Mouse (Mus musculus): ENCODE results near the gene Fat1.

The Fat1 gene

GRCm38 (mm10) chr8:44934850-44935497 is at the start of gene Fat1:
TSS of gene Fat1 (plus strand) at chr8:44935447.
- DNase-seq (ENCODE audit: low read depth): no peak

GRCm38 (mm10) chr8:44894626-44895025 is 40.6 kb upstream of the Fat1 start:
- no peak for DNase-seq (ENCODE audit: low read depth)

- no peak for DNase-seq (ENCODE audit: low read depth)
Measured at GRCm38 (mm10) chr8:44899575-44899991, 35.7 kb upstream of the Fat1 start.

GRCm38 (mm10) chr8:44911126-44911903 is 23.9 kb upstream of the Fat1 start:
- DNase-seq (ENCODE audit: low read depth): no peak

- no peak for DNase-seq (ENCODE audit: low read depth)
Measured at GRCm38 (mm10) chr8:44919487-44920082, 15.7 kb upstream of the Fat1 start.

- no peak for DNase-seq (ENCODE audit: low read depth)
Measured at GRCm38 (mm10) chr8:44920379-44921032, 14.7 kb upstream of the Fat1 start.

- DNase-seq (ENCODE audit: low read depth): no peak
Measured at GRCm38 (mm10) chr8:44924995-44925394, 10.3 kb upstream of the Fat1 start.

- DNase-seq (ENCODE audit: low read depth): no peak
Measured at GRCm38 (mm10) chr8:44930058-44930457, 5.2 kb upstream of the Fat1 start.

- no peak for DNase-seq (ENCODE audit: low read depth)
Measured at GRCm38 (mm10) chr8:44932546-44933342, 2.5 kb upstream of the Fat1 start.

GRCm38 (mm10) chr8:44933478-44933877 is 1.8 kb upstream of the Fat1 start:
- no peak for DNase-seq (ENCODE audit: low read depth)

GRCm38 (mm10) chr8:44934416-44934815 is 831 bp upstream of the Fat1 start:
- DNase-seq (ENCODE audit: low read depth): no peak

GRCm38 (mm10) chr8:44935741-44936140 is 494 bp downstream of the Fat1 start:
- no peak for DNase-seq (ENCODE audit: low read depth)

- no peak for DNase-seq (ENCODE audit: low read depth)
Measured at GRCm38 (mm10) chr8:44936481-44936961, 1.3 kb downstream of the Fat1 start.

GRCm38 (mm10) chr8:44937141-44937825 is 2.0 kb downstream of the Fat1 start:
- no peak for DNase-seq (ENCODE audit: low read depth)

GRCm38 (mm10) chr8:44937905-44938642 is 2.8 kb downstream of the Fat1 start:
- no peak for DNase-seq (ENCODE audit: low read depth)

- DNase-seq (ENCODE audit: low read depth): no peak
Measured at GRCm38 (mm10) chr8:44938643-44938979, 3.4 kb downstream of the Fat1 start.

GRCm38 (mm10) chr8:44945577-44945976 is 10.3 kb downstream of the Fat1 start:
- no peak for DNase-seq (ENCODE audit: low read depth)

- DNase-seq (ENCODE audit: low read depth): no peak
Measured at GRCm38 (mm10) chr8:44948597-44948996, 13.3 kb downstream of the Fat1 start.

GRCm38 (mm10) chr8:44960455-44960854 is 25.2 kb downstream of the Fat1 start:
- no peak for DNase-seq (ENCODE audit: low read depth)

GRCm38 (mm10) chr8:44960906-44961305 is 25.7 kb downstream of the Fat1 start:
- DNase-seq (ENCODE audit: low read depth): no peak
